Mouse (Mus musculus): Measurements from ENCODE around the gene Olfr725. TPM values are rescaled to one million over a fixed set of nuclear protein-coding genes. Genes with fewer than 3 reads are reported as not detected.

Gene Olfr725
- total RNA-seq (2021): not detected
- long read RNA-seq, experiment 1: 0 reads
- long read RNA-seq, experiment 2: 0 reads

DNA sequence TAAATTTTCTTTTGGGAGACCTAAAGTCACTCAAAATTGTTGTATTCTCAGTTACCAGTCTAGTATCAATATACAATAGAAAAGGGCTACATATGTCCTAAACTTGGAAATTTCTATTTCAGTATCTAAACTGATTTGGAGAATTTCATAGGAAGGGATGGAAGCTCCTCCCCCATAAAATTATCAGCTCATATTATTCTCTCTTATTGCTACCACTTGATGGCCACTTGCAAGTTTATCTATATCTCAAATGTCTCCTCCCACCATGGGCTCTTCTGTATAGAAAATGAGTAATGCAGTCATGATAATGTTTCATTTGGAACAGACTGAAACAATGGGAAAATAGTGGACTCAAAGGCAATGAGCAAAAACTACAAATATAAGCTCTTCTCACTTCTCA is at the start of gene Olfr725:
TSS of gene Olfr725 (minus strand) at position 101 of the 400 bp plus-strand sequence.
- DNase-seq (ENCODE audit: low spot score in 2 of 2): no peak

- DNase-seq (ENCODE audit: low spot score in 2 of 2): peak in 1 of 2 experiments; percentile 41
These were observed 22.5 kb upstream of the Olfr725 start for GRCm38 (mm10) chr14:50062733-50063104.

DNA sequence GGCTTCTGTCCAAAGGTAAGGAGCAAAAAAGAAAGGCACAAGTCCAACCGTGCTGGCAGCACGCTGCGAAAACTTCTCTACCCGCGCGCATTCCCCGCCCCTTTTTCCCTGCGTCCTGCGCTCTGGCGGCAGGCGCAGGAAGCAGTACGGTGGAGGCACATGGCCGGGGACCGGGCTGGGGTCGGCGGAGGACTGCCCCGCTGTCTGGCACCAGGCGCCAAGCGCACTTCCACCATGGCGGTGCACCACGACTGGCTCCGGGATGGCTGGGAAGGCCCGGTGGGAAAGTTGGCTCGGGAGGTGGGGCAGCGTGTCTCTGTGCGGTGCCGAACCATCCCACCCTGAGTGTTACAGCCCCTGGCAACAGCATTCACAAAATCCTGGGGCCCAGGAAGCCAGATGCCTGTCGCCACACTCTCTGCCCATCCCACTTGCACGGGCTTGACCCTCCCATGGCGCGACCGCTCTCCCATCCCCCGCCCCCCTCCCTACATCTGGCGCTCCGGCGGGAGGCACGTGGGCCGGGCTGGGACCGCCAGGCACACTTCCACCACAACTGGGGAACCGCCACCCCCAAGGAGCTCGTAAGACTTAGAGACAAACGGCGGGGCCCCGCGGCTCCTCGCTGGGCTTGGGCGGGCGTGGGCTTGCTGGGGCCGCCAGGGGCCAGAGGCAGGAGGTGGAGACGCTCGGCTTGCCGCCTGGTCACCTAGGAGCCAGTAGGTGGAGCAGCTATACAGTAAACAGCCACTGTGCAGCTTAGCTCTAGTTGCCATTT is 22.0 kb upstream of the Olfr725 start:
- peak; percentile 33 to 41 for DNase-seq (ENCODE audit: low spot score in 2 of 2)

DNA sequence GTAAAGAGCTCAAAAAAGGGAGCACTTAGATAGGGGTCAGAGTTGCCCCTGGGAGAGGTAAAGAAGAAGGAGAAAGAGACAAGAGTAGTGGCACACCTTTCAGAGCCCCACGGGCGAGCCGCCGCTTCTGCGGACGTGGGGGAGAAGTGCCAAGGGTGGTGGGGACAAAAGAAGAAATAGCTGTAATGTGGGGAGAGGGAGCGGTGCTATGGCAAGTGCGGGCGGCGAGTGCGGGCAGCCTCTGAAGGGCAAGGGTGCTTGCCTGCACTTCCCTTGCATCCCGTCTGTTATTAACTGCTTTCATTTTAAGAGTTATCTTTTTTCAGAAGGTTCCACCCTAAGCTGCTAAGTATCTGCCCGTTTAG is 21.4 kb upstream of the Olfr725 start:
- DNase-seq (ENCODE audit: low spot score in 2 of 2): no peak

DNA sequence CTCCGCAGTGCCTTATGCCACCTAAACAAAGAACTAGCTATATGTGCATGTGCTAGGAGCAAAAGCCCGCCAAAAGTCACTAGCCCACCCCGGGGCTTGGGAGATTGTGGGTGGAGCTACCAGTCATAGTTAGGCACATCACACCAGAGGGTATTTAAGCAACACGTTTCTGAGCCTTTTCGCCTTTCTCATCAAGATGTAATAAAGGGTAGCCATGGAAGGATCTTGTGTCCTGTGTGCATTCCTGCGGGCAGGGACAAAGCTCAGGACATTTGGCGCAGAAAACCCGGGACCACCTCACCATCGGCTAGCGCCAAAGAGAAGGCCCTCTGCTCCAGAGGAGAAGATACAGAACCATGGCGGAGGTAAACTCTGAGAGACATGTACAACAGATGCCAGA is 21.0 kb upstream of the Olfr725 start:
- no peak for DNase-seq (ENCODE audit: low spot score in 2 of 2)

- no peak for DNase-seq (ENCODE audit: low spot score in 2 of 2)
These were observed 8.1 kb downstream of the Olfr725 start for GRCm38 (mm10) chr14:50032041-50032440.

GRCm38 (mm10) chr14:50031356-50031755 is 8.8 kb downstream of the Olfr725 start:
- no peak for DNase-seq (ENCODE audit: low spot score in 2 of 2)

DNA sequence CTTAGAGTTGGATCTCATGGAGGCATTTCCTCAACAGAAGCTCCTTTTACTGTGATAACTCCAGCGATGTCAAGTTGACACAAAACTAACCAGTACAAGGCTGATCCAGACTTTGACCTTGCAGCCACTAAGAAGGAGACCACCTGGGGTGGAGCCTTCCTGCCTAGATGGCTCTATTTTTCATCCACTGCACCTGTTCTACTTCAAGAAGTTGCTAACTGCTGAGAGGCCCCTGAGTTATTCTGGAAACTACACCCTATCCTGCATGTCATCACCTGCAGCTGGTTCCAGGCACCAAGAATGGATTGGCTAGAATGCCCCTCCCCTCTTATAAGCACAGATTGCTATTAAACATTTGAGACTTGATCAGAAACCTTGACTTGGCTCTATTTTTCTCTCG is 13.8 kb downstream of the Olfr725 start:
- no peak for DNase-seq (ENCODE audit: low spot score in 2 of 2)

Other genes starting within 250 kb of the Olfr725 start
- gene Olfr722, start 138.4 kb downstream of the Olfr725 start, total RNA-seq (2021): not detected
- not detected for gene Olfr723, start 108.6 kb downstream of the Olfr725 start, total RNA-seq (2021)
- gene Olfr724, start 77.1 kb downstream of the Olfr725 start, total RNA-seq (2021): not detected
- not detected for gene Olfr726, start 50.6 kb upstream of the Olfr725 start, total RNA-seq (2021)
- gene Olfr727, start 82.8 kb upstream of the Olfr725 start, total RNA-seq (2021): not detected
- not detected for gene Olfr728, start 102.3 kb upstream of the Olfr725 start, total RNA-seq (2021)
- gene Olfr729, start 112.5 kb upstream of the Olfr725 start, total RNA-seq (2021): not detected
- not detected for gene Olfr730, start 147.8 kb upstream of the Olfr725 start, total RNA-seq (2021)
- gene Olfr731, start 201.5 kb upstream of the Olfr725 start, total RNA-seq (2021): not detected
- not detected for gene Olfr732, start 243.8 kb upstream of the Olfr725 start, total RNA-seq (2021)